Mouse (Mus musculus) testis, adult 2 months (tissue): ENCODE results near the gene Cdk9. TPM values are rescaled to one million over a fixed set of nuclear protein-coding genes. Genes with fewer than 3 reads are reported as not detected.

Experiments used
- H3K27ac ChIP-seq: fragments of 200-500 bp; 2 replicates; pipeline ENCODE4 v1.5.1; 2012; ENCODE audit warnings: low read depth, low read length; ENCODE audit not compliant: control insufficient read depth, insufficient read depth
- H3K27me3 ChIP-seq: fragments of 200-500 bp; 2 replicates; pipeline ENCODE4 v1.6.1; 2012; ENCODE audit warnings: mild to moderate bottlenecking, low read length, moderate library complexity; ENCODE audit not compliant: control insufficient read depth, insufficient read depth
- H3K36me3 ChIP-seq: fragments of 200-500 bp; 2 replicates; pipeline ENCODE4 v1.6.1; 2012; ENCODE audit warnings: mild to moderate bottlenecking, low read length; ENCODE audit not compliant: control insufficient read depth, insufficient read depth
- H3K4me1 ChIP-seq: fragments of 200-500 bp; 2 replicates; pipeline ENCODE4 v1.6.1; 2012; ENCODE audit warnings: low read length; ENCODE audit not compliant: control insufficient read depth, insufficient read depth
- H3K4me3 ChIP-seq: fragments of 200-500 bp; 2 replicates; pipeline ENCODE4 v1.5.1; 2012; ENCODE audit warnings: low read depth, mild to moderate bottlenecking, low read length, moderate library complexity, mixed read lengths; ENCODE audit not compliant: control insufficient read depth
- CTCF ChIP-seq: fragments of 200-500 bp; IDR thresholded peaks from 2 replicates; pipeline ENCODE4 v1.5.1; 2012; ENCODE audit warnings: low read depth, mild to moderate bottlenecking, inconsistent platforms, low read length, moderate library complexity; ENCODE audit not compliant: control insufficient read depth, insufficient read depth, insufficient replicate concordance
- POLR2A ChIP-seq: fragments of 200-500 bp; IDR thresholded peaks from 2 replicates; pipeline ENCODE4 v1.6.1; 2012; ENCODE audit warnings: low read depth, mild to moderate bottlenecking, inconsistent platforms, low read length, moderate library complexity; ENCODE audit not compliant: control insufficient read depth
- polyA plus RNA-seq: library from polyadenylated mRNA; depleted of rRNA; stranded (reverse); fragments of >200 nt; gene quantifications from 2 replicates; pipeline ENCODE4 v1.2.3, GENCODE M21; 2012

Cdk9 gene
- polyA plus RNA-seq, 1 experiment, result 121 TPM

GRCm38 (mm10) chr2:32712586-32712933 is 316 bp downstream of the Cdk9 start:
- Histone ChIP-seq H3K4me1 (peaks cover 19% of the 10 kb centered on the region), H3K36me3 (peaks cover 10% of the 10 kb centered on the region), H3K27ac (peak overlapping the region; percentile 92), H3K4me3 (peak overlapping the region; percentile 89), H3K27me3 (no peaks in the 10 kb centered on the region)
- TF ChIP-seq POLR2A, result no peak; the same call in 1 of the 2 replicates

- peak overlapping the region; percentile 75 for H3K27ac ChIP-seq
- H3K27me3 ChIP-seq, result no peaks in the 10 kb centered on the region
- H3K4me1 ChIP-seq, result peaks cover 19% of the 10 kb centered on the region
- peaks cover 10% of the 10 kb centered on the region for H3K36me3 ChIP-seq
- TF ChIP-seq POLR2A (no peak), CTCF (no peak)
- peak overlapping the region; percentile 89 for H3K4me3 ChIP-seq
These were observed 746 bp downstream of the Cdk9 start for GRCm38 (mm10) chr2:32712108-32712551.

DNA sequence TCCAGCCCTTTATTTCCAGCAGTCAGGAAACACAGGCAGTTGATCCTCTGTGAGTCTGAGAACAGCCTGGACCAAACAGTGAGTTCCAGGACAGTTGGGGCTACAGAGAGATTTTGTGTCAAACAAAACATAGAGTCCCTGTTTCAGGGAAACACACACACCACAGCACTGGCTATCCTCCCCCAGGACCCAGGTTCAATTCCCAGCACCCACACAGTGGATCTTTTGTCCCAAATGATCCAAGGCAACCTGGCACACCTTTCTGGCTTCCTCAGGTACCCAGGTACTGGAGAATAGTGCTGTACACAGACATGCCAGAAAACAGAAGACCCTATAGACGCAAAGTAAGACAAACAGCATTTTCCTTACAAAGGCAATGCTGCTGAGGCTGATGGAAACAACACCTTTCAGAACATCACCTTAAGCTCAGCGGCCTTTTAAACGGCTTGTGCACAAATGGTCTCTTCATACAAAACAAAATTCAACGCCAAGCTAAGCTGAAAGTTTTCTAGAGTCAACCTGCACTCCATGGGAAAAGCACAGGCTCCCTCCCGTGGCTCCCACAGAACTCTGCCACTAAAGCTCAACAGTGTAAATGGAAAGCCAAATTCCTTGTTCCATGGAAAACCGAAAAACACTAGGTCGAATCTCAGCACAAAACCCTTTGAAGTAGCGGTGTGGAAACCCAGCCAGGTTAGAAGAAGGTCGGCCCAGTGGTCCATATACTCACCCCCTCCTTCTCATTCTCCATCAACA is 1.4 kb downstream of the Cdk9 start:
- Histone ChIP-seq H3K4me1 (peaks cover 19% of the 10 kb centered on the region), H3K4me3 (peak overlapping the region; percentile 89), H3K27ac (peak overlapping the region; percentile 75), H3K27me3 (no peaks in the 10 kb centered on the region), H3K36me3 (peaks cover 13% of the 10 kb centered on the region)
- TF ChIP-seq POLR2A (no peak), CTCF (no peak)

DNA sequence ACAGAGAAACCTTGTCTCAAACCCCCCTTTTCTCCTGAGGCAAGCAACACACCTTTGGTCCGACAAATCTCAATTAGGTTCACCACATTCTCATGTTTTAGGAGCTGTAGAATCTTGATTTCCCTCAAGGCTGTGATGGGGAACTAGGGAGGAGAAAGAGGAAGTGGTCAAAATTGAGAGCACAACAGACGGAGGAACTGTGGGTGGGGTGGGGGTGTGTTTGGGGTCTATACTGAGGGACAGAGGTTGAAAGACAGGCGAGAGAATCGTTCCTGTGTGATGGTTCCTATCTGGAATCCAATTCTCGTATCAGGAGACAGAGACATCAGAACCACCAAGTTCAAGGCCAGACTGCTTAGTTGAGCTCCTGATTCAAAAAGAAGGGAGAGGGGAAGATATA is 2.5 kb downstream of the Cdk9 start:
- H3K27me3 ChIP-seq, result no peaks in the 10 kb centered on the region
- H3K4me1 ChIP-seq, result peaks cover 19% of the 10 kb centered on the region
- peaks cover 13% of the 10 kb centered on the region for H3K36me3 ChIP-seq
- peak overlapping the region; percentile 41; the same call in 1 of the 2 replicates for H3K4me3 ChIP-seq
- no peak overlapping the region for H3K27ac ChIP-seq
- TF ChIP-seq POLR2A, result no peak
- TF ChIP-seq CTCF, result no peak

DNA sequence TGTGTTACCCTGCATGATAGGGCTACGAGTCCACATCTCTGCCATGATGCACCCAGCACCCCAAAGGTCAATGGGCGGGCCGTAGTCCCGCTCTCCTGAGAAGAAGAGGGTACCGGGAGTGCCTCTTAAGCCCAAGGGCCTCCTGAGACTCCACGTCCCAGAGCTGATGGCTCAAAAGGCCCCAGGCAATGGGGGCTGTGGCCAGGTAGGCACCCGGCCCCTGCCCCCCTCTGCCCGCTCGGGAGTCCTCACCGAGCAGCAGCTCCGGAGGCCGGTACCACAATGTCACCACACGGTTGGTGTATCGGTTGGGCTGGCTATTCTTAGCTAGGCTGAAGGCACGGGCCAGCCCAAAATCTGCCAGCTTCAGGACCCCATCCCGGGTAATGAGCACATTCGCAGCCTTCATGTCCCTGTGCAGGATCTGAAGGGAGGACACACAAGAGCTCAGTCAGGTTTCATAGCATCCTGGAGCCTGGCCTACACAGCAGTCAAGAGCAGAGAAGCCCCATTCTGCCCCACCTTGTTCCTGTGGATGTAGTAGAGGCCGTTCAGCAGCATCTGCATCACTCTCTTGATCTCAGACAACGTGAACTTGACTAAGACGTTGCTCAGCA is 3.2 kb downstream of the Cdk9 start:
- H3K4me1 ChIP-seq, result peaks cover 18% of the 10 kb centered on the region
- H3K27me3 ChIP-seq, result no peaks in the 10 kb centered on the region
- no peak overlapping the region for H3K27ac ChIP-seq
- H3K36me3 ChIP-seq, result peaks cover 13% of the 10 kb centered on the region
- H3K4me3 ChIP-seq, result peak overlapping the region; percentile 41
- TF ChIP-seq POLR2A (no peak), CTCF (no peak)

DNA sequence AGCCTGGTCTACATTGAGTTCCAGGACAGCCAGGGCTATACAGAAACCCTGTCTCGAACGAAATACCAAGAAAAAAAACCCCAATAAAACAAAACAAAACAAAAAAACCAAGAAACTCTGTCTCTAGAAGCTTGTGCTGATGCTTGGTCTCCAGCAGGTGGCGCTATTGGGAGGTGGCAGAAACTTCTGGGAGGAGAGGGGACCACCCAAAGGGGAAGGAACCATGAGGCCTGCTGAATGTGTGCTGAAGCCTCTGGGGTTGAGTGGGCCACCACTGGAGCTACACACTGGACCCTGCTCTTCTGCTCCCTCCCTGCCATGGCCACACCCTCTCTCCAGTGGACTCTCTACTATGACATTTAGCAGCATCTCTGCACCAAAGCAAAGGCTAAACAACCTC is 4.2 kb downstream of the Cdk9 start:
- peaks cover 13% of the 10 kb centered on the region for H3K36me3 ChIP-seq
- peaks cover 9% of the 10 kb centered on the region for H3K4me1 ChIP-seq
- H3K4me3 ChIP-seq, result no peak overlapping the region
- H3K27me3 ChIP-seq, result no peaks in the 10 kb centered on the region
- TF ChIP-seq POLR2A (no peak), CTCF (peak; percentile 67; the same call in 1 of the 2 replicates)
- no peak overlapping the region for H3K27ac ChIP-seq

- no peak for TF ChIP-seq POLR2A
- no peak for TF ChIP-seq CTCF
- Histone ChIP-seq H3K4me1 (peaks cover 8% of the 10 kb centered on the region), H3K27me3 (no peaks in the 10 kb centered on the region), H3K27ac (no peak overlapping the region), H3K4me3 (no peak overlapping the region), H3K36me3 (peaks cover 13% of the 10 kb centered on the region)
These were observed 5.9 kb downstream of the Cdk9 start for GRCm38 (mm10) chr2:32706971-32707370.

DNA sequence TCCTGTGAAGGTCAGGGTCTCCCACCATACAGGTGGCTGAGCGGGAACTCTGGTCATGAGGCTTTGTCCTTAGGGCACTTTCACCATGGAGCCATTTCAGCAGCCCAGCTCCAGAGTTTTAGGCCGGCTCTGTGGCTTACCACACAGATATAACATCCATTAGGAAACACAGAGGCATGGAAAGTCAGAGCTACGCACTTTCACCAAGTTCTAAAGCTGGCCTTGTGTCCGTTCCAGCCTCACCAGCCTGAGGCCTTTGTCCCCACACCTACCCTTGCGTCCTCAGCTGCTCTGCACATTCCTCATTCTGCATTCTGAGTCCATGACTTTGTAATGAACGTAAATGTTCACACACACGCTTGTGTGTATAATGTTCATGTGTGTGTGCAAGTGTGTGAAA is 7.9 kb downstream of the Cdk9 start:
- Histone ChIP-seq H3K36me3 (peaks cover 11% of the 10 kb centered on the region), H3K27me3 (no peaks in the 10 kb centered on the region), H3K27ac (no peak overlapping the region), H3K4me1 (peaks cover 2% of the 10 kb centered on the region; the same call in 1 of the 2 replicates), H3K4me3 (no peak overlapping the region)
- TF ChIP-seq POLR2A (no peak), CTCF (no peak)
